Mouse (Mus musculus) limb, embryonic 14.5 days (tissue): Measurements from ENCODE around the gene Tmbim4. TPM values are rescaled to one million over a fixed set of nuclear protein-coding genes. Genes with fewer than 3 reads are reported as not detected.

Experiments
- ATAC-seq: fragments of 200-750 bp; cut with Nextera tagmentation; 2 replicates; pipeline ENCODE4 v1.8.0; 2017; ENCODE audit warnings: low read depth, moderate number of reproducible peaks, moderate TSS enrichment; ENCODE audit not compliant: low FRiP score
- DNase-seq: peaks from one replicate; pipeline ENCODE4 v3.0.0-alpha.2; 2015; ENCODE audit warnings: low spot score
- H3K27ac ChIP-seq: fragments of 300-500 bp; sonication (generic); replicated peaks from 2 replicates; pipeline ENCODE4 v1.5.1; 2014; ENCODE audit warnings: low read depth, mild to moderate bottlenecking, low read length, moderate library complexity, mixed read lengths
- H3K27me3 ChIP-seq: fragments of 300-500 bp; sonication (generic); 2 replicates; pipeline ENCODE4 v1.6.1; 2014; ENCODE audit warnings: low read length, mixed read lengths; ENCODE audit not compliant: control insufficient read depth, insufficient read depth
- H3K36me3 ChIP-seq: fragments of 300-500 bp; sonication (generic); 2 replicates; pipeline ENCODE4 v1.6.1; 2014; ENCODE audit warnings: mild to moderate bottlenecking, low read length, moderate library complexity, mixed read lengths; ENCODE audit not compliant: control insufficient read depth, insufficient read depth
- H3K4me1 ChIP-seq: fragments of 300-500 bp; sonication (generic); 2 replicates; pipeline ENCODE4 v1.6.1; 2014; ENCODE audit warnings: antibody characterized with exemption, low read length, mixed read lengths; ENCODE audit not compliant: control insufficient read depth, insufficient read depth
- H3K4me2 ChIP-seq: fragments of 300-500 bp; sonication (generic); replicated peaks from 2 replicates; pipeline ENCODE4 v1.6.1; 2014; ENCODE audit warnings: low read depth, mild to moderate bottlenecking, low read length, moderate library complexity; ENCODE audit not compliant: severe bottlenecking
- H3K4me3 ChIP-seq: fragments of 300-500 bp; sonication (generic); replicated peaks from 2 replicates; pipeline ENCODE4 v1.5.1; 2014; ENCODE audit warnings: low read length
- H3K9ac ChIP-seq: fragments of 300-500 bp; sonication (generic); 2 replicates; pipeline ENCODE4 v1.6.1; 2014; ENCODE audit warnings: mild to moderate bottlenecking, low read depth, low read length, moderate library complexity; ENCODE audit not compliant: severe bottlenecking
- H3K9me3 ChIP-seq: fragments of 300-500 bp; sonication (generic); 2 replicates; pipeline ENCODE4 v1.6.1; 2016; ENCODE audit warnings: low read length; ENCODE audit not compliant: control insufficient read depth
- POLR2A ChIP-seq: fragments of 200-500 bp; IDR thresholded peaks from 2 replicates; pipeline ENCODE4 v1.8.0; 2012; ENCODE audit warnings: inconsistent platforms, mild to moderate bottlenecking, moderate library complexity, borderline replicate concordance; ENCODE audit not compliant: insufficient read depth, insufficient read length; ENCODE audit errors: extremely low read depth
- WGBS: fragments of 180-500 bp; shearing (Covaris S2); extraction: QIAGEN DNeasy Blood & Tissue Kit; methylation state at CpG from one replicate; pipeline ENCODE4 v1.1.7; 2014; 5-methylcytosine and 5-hydroxymethylcytosine counted together
- polyA plus RNA-seq, 2 experiments: library from polyadenylated mRNA; depleted of rRNA in 1 of 2; stranded (reverse) in 1 of 2; unstranded in 1 of 2; fragments of >200 nt; fragmentation: Nextera tagmentation in 1 of 2; extraction: Ambion mirVana in 1 of 2; gene quantifications; 2 replicates each; pipeline versions ENCODE4 v1.2.1 to v1.2.3; 2012 to 2014

Tmbim4 gene
- polyA plus RNA-seq, 2 experiments, result 84.1 to 106 TPM

DNA sequence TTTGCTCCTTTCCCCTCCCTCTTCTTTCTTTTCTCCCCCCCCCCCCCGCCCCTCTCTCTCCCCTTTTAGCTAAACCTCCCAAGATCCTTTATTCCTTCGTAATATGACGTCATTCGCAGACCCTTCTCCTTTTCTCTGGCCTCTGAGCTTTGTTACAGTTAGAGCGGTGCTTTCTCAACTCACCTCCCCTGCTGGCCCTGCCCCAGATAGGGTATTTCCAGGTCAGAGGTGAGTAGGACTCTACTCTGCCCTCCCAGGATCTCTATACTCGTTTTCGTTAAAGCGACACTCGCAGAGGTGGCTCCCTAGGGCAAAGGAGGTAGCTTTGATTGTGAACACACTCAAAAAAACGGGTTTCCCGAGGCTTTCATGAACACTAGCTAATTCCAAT, 70.5 kb downstream of the Tmbim4 start:
- Histone ChIP-seq H3K4me1 (peaks cover 55% of the 10 kb centered on the region), H3K9ac (peak overlapping the region; percentile 12; the same call in 1 of the 2 replicates), H3K9me3 (no peaks in the 10 kb centered on the region), H3K27me3 (no peaks in the 10 kb centered on the region), H3K36me3 (no peaks in the 10 kb centered on the region), H3K4me2 (peak overlapping the region; percentile 44), H3K4me3 (peak overlapping the region; percentile 14), H3K27ac (peak overlapping the region; percentile 73)
- no peak for DNase-seq
- 13% methylated on average over 10 of the region's 11 CpGs for WGBS
- no peak for TF ChIP-seq POLR2A
- no peak for ATAC-seq

DNA sequence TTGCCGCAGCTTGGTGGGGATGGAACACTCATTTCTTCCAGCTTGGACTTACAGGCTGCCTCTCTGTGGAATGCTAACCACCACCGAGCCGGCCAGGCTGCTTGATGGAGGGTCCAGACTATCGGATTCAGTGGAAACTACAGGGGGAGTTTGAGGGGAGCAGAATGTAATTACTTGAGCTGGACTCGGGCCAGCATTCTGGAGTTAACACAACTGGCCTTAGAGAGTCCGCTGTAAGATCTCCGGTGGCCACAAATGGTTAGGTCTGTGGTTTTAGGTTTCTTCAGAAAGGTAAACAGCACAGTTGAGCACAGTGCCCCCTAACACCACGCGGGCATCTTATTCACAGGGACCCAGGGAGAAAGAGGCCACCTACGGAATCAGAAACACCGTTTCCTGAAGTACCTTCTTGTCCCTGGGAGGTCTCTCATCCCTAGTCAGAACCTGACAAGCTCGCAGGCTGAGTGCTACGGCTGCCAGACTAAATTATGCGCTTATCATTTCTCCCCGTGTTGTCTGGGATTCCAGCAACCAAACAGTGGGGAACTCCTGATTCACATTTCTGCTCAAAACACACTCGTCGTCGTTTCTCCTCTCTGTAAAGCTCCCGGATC, 71.0 kb downstream of the Tmbim4 start:
- H3K4me1 ChIP-seq, result peaks cover 53% of the 10 kb centered on the region
- H3K36me3 ChIP-seq, result no peaks in the 10 kb centered on the region
- 6% methylated on average over 19 of the region's 19 CpGs for WGBS
- ATAC-seq (peak; percentile 85), DNase-seq (peak; percentile 83)
- peak overlapping the region; percentile 12; the same call in 1 of the 2 replicates for H3K9ac ChIP-seq
- H3K9me3 ChIP-seq, result no peaks in the 10 kb centered on the region
- peak overlapping the region; percentile 14 for H3K4me3 ChIP-seq
- peak overlapping the region; percentile 44 for H3K4me2 ChIP-seq
- H3K27ac ChIP-seq, result peak overlapping the region; percentile 73
- no peak for TF ChIP-seq POLR2A
- H3K27me3 ChIP-seq, result no peaks in the 10 kb centered on the region

DNA sequence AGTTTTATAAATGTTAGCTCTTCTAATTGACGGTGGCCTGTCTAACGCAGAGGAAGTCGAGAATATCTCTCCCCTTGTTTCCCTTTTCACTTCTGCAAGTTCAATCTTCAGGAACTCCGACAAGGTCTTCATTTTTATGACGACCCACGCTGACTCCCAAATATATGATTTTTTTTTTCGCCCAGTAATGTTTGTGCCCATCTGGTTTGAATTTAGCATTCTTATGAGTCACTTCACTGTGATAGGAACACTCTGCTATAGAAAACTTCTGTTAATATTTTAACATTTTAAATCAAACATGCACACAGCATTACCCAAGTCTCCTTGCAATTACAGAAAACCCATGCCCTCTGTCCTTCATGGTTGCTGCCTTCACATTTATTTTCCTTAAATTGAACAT, 71.9 kb downstream of the Tmbim4 start:
- WGBS, result 13% methylated on average over 7 of the region's 7 CpGs
- Histone ChIP-seq H3K27ac (peak overlapping the region; percentile 73), H3K9me3 (no peaks in the 10 kb centered on the region), H3K36me3 (no peaks in the 10 kb centered on the region), H3K4me3 (no peak overlapping the region), H3K4me1 (peaks cover 47% of the 10 kb centered on the region), H3K4me2 (peak overlapping the region; percentile 44; the same call in 1 of the 2 replicates), H3K27me3 (no peaks in the 10 kb centered on the region), H3K9ac (no peak overlapping the region)
- TF ChIP-seq POLR2A, result no peak
- DNase-seq (no peak), ATAC-seq (no peak)

Other genes with a start within 250 kb of the Tmbim4 start
- gene Helb, start 88.6 kb upstream of the Tmbim4 start, polyA plus RNA-seq (2012; rRNA removed), result 10.6 and 11.0 TPM in 2 replicates
- gene Helb, start 88.6 kb upstream of the Tmbim4 start, polyA plus RNA-seq (2014; fragmentation: Nextera tagmentation; extraction: Ambion mirVana), result 6.1 and 6.8 TPM in 2 replicates
- gene Irak3, start 540 bp downstream of the Tmbim4 start, polyA plus RNA-seq (2012; rRNA removed), result 1.9 and 2.5 TPM in 2 replicates
- gene Irak3, start 540 bp downstream of the Tmbim4 start, polyA plus RNA-seq (2014; fragmentation: Nextera tagmentation; extraction: Ambion mirVana), result 3.2 and 3.4 TPM in 2 replicates
- gene Llph, start 25.5 kb downstream of the Tmbim4 start, polyA plus RNA-seq (2012; rRNA removed), result 16.7 and 34.6 TPM in 2 replicates
- 46.0 and 50.9 TPM in 2 replicates for gene Llph, start 25.5 kb downstream of the Tmbim4 start, polyA plus RNA-seq (2014; fragmentation: Nextera tagmentation; extraction: Ambion mirVana)